Mouse (Mus musculus): ENCODE measurements at regions not wholly inside any gene's neighbourhood (a gene's known extent, or its start where the extent isn't known, plus 50 kb on each side); places are given as distances from the start of the nearest gene placed in this dataset.

DNA sequence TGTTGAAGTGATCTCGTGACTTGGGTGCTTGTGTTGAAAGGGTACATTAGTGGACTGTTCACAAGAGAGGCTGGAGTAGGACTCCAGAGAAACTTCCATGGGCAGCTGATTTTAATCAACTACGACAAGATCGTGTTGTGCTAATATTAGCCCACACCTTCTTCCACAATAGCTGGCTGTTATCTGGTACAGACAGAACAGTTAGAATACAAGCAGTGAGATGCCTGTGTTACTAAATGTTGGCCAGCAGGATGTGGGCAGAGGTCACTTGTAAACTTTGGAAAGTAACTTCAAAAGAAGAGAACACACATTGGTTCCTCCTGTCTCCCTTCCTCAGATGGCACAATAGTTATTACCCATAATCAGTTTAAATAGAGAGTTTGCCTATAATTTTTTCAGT is 57.0 kb upstream of the Ctla4 start:
- H3K9me3 ChIP-seq (replicated peaks) = no peaks in the 10 kb centered on the region
- H3K4me3 ChIP-seq (ENCODE audit: low read depth, low read length) = no peak overlapping the region
- no peaks in the 10 kb centered on the region for H3K4me1 ChIP-seq (ENCODE audit: insufficient read depth, low read depth, low read length)
- no peak for TF ChIP-seq TAL1 (conservative IDR thresholded peaks at IDR 0.05; ENCODE audit: low read depth, low read length)
- TF ChIP-seq POLR2AphosphoS5 (IDR thresholded peaks at IDR 0.05; ENCODE audit: insufficient replicate concordance, low read depth, low read length) = no peak
- no peak for TF ChIP-seq CTCF (IDR thresholded peaks at IDR 0.05; ENCODE audit: low read depth, low read length)
- TF ChIP-seq GATA1 (IDR thresholded peaks at IDR 0.05; ENCODE audit: borderline replicate concordance, low read length) = no peak
- TF ChIP-seq GATA2 (IDR thresholded peaks at IDR 0.05; ENCODE audit: borderline replicate concordance, low read depth, low read length) = no peak
- DNase-seq (ENCODE audit: low spot score) (no peak), ATAC-seq (ENCODE audit: extremely low read depth, insufficient number of reproducible peaks, low FRiP score, poor library complexity, severe bottlenecking) (no peak)
- H3K36me3 ChIP-seq (replicated peaks) = no peaks in the 10 kb centered on the region
- peaks cover 9% of the 10 kb centered on the region for H3K27me3 ChIP-seq (ENCODE audit: insufficient read depth, low read length)

DNA sequence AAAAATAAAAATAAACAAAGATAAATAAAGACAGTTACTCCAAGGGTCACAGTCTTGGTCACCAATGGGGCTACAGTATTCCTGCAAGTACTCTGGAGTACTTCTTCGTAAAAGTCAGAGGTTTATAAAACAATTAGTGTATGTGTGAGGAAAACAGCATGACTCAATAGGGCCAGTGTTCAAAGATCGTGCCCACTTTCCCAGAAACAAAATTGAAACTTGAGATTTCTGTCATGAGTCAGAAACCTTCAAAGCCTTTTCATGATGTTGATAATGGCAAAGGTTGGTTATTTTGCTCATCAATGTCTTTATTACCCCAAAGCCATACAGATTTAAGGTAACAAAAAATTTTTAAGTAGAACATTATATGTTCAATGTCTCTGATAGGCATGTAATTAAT is 53.1 kb upstream of the Ctla4 start:
- no peak for ATAC-seq (ENCODE audit: extremely low read depth, insufficient number of reproducible peaks, low FRiP score, poor library complexity, severe bottlenecking)
- Histone ChIP-seq H3K4me3 (ENCODE audit: low read depth, low read length) (no peak overlapping the region), H3K27me3 (ENCODE audit: insufficient read depth, low read length) (peaks cover 7% of the 10 kb centered on the region)

More for the DNA sequence above, 53.1 kb upstream of the Ctla4 start:
- Histone ChIP-seq H3K9me3 (replicated peaks) (no peaks in the 10 kb centered on the region), H3K36me3 (replicated peaks) (no peaks in the 10 kb centered on the region), H3K4me1 (ENCODE audit: insufficient read depth, low read depth, low read length) (no peaks in the 10 kb centered on the region)
- no peak for TF ChIP-seq CTCF (IDR thresholded peaks at IDR 0.05; ENCODE audit: low read depth, low read length)
- no peak for TF ChIP-seq TAL1 (conservative IDR thresholded peaks at IDR 0.05; ENCODE audit: low read depth, low read length)
- TF ChIP-seq GATA2 (IDR thresholded peaks at IDR 0.05; ENCODE audit: borderline replicate concordance, low read depth, low read length) = no peak
- TF ChIP-seq GATA1 (IDR thresholded peaks at IDR 0.05; ENCODE audit: borderline replicate concordance, low read length) = no peak
- TF ChIP-seq POLR2AphosphoS5 (IDR thresholded peaks at IDR 0.05; ENCODE audit: insufficient replicate concordance, low read depth, low read length) = no peak
- DNase-seq (ENCODE audit: low spot score) = no peak

Measured in G1E (cell line).